Mouse (Mus musculus) midbrain, postnatal 0 days (tissue): Measurements from ENCODE around the gene C3. TPM values are rescaled to one million over a fixed set of nuclear protein-coding genes. Genes with fewer than 3 reads are reported as not detected.

Experiments used
- ATAC-seq: fragments of 200-750 bp; cut with Nextera tagmentation; 2 replicates; pipeline ENCODE4 v1.8.0; 2017; ENCODE audit warnings: moderate number of reproducible peaks, mild to moderate bottlenecking, moderate TSS enrichment, moderate library complexity; ENCODE audit not compliant: low FRiP score
- DNase-seq: peaks from one replicate; pipeline ENCODE4 v3.0.0-alpha.2; 2015; ENCODE audit warnings: low spot score
- H3K27ac ChIP-seq: fragments of 300-500 bp; sonication (generic); 2 replicates; pipeline ENCODE4 v1.5.1; 2014; ENCODE audit warnings: low read depth, mild to moderate bottlenecking, low read length, mixed read lengths
- H3K27me3 ChIP-seq: fragments of 300-500 bp; sonication (generic); 2 replicates; pipeline ENCODE4 v1.6.1; 2014; ENCODE audit warnings: low read length, control low read depth, mixed read lengths; ENCODE audit not compliant: insufficient read depth
- H3K36me3 ChIP-seq: fragments of 300-500 bp; sonication (generic); 2 replicates; pipeline ENCODE4 v1.6.1; 2014; ENCODE audit warnings: low read length, control low read depth, mixed read lengths; ENCODE audit not compliant: insufficient read depth
- H3K4me1 ChIP-seq: fragments of 300-500 bp; sonication (generic); 2 replicates; pipeline ENCODE4 v1.6.1; 2014; ENCODE audit warnings: mild to moderate bottlenecking, control low read depth, antibody characterized with exemption, low read length, mixed read lengths; ENCODE audit not compliant: insufficient read depth
- H3K4me2 ChIP-seq: fragments of 300-500 bp; sonication (generic); 2 replicates; pipeline ENCODE4 v1.6.1; 2014; ENCODE audit warnings: low read depth, mild to moderate bottlenecking, low read length, mixed read lengths; ENCODE audit not compliant: poor library complexity, severe bottlenecking
- H3K4me3 ChIP-seq: fragments of 300-500 bp; sonication (generic); 2 replicates; pipeline ENCODE4 v1.5.1; 2014; ENCODE audit warnings: low read depth, mild to moderate bottlenecking, low read length, moderate library complexity
- H3K9ac ChIP-seq: fragments of 300-500 bp; sonication (generic); replicated peaks from 2 replicates; pipeline ENCODE4 v1.6.1; 2014; ENCODE audit warnings: mild to moderate bottlenecking, low read length, moderate library complexity, mixed read lengths; ENCODE audit not compliant: poor library complexity, severe bottlenecking
- H3K9me3 ChIP-seq: fragments of 300-500 bp; sonication (generic); 2 replicates; pipeline ENCODE4 v1.6.1; 2016; ENCODE audit warnings: low read length, control low read depth
- CTCF ChIP-seq: IDR thresholded peaks from 2 replicates; pipeline ENCODE4 v1.5.1; 2016; ENCODE audit warnings: antibody characterized with exemption, mild to moderate bottlenecking
- WGBS: fragments of 180-500 bp; shearing (Covaris S2); extraction: QIAGEN DNeasy Blood & Tissue Kit; methylation state at CpG from one replicate; pipeline ENCODE4 v1.1.7; 2014; 5-methylcytosine and 5-hydroxymethylcytosine counted together
- polyA plus RNA-seq: library from polyadenylated mRNA; unstranded; fragments of >200 nt; fragmentation: Nextera tagmentation; extraction: Ambion mirVana; gene quantifications from 2 replicates; pipeline ENCODE4 v1.2.1, GENCODE M21; 2015
- total RNA-seq: library from RNA; depleted of rRNA; stranded (reverse); fragments of >200 nt; gene quantifications from 2 replicates; pipeline ENCODE4 v1.2.3, GENCODE M21; 2014

The C3 gene
- total and polyA plus RNA-seq, 2 experiments from 2014 or later: 0.49 to 1.7 TPM

- peak; percentile 29; the same call in 1 of the 2 replicates for TF ChIP-seq CTCF
- Histone ChIP-seq H3K27ac (peak within 1 kb of the TSS; percentile 63), H3K27me3 (peaks cover 8% of the 10 kb centered on the region; the same call in 1 of the 2 replicates), H3K36me3 (no peaks in the 10 kb centered on the region), H3K4me2 (peak within 1 kb of the TSS; percentile 98), H3K9ac (peak within 1 kb of the TSS; percentile 48), H3K4me1 (peaks cover 14% of the 10 kb centered on the region; the same call in 1 of the 2 replicates), H3K4me3 (peak within 1 kb of the TSS; percentile 47), H3K9me3 (no peaks in the 10 kb centered on the region)
- ATAC-seq (no peak), DNase-seq (peak; percentile 80)
- under 1% methylated on average over 47 of the region's 52 CpGs for WGBS
Measured at GRCm38 (mm10) chr17:57249186-57250181, 21.5 kb upstream of the C3 start, which contains the start of gene Trip10. TSS of gene Trip10 (plus strand) at chr17:57249455.

GRCm38 (mm10) chr17:57248771-57249170, 20.8 kb upstream of the C3 start:
- Histone ChIP-seq H3K4me2 (peak overlapping the region; percentile 98), H3K4me1 (peaks cover 14% of the 10 kb centered on the region; the same call in 1 of the 2 replicates), H3K27ac (peak overlapping the region; percentile 63), H3K9me3 (no peaks in the 10 kb centered on the region), H3K36me3 (no peaks in the 10 kb centered on the region), H3K9ac (0 out of 2 replicates have a peak overlapping the region, but pooled peaks have one; percentile 33), H3K27me3 (peaks cover 8% of the 10 kb centered on the region; the same call in 1 of the 2 replicates), H3K4me3 (peak overlapping the region; percentile 47)
- WGBS: 7% methylated on average over 13 of the region's 13 CpGs
- DNase-seq (no peak), ATAC-seq (no peak)
- TF ChIP-seq CTCF: no peak

GRCm38 (mm10) chr17:57248201-57248699, 20.3 kb upstream of the C3 start, which contains the start of gene Gpr108:
TSS of gene Gpr108 (minus strand) at chr17:57248446.
- peak within 1 kb of the TSS; percentile 98 for H3K4me2 ChIP-seq
- WGBS: under 1% methylated on average over 12 of the region's 12 CpGs
- H3K36me3 ChIP-seq: no peaks in the 10 kb centered on the region
- TF ChIP-seq CTCF: peak; percentile 88
- H3K4me3 ChIP-seq: peak within 1 kb of the TSS; percentile 57
- H3K4me1 ChIP-seq: peaks cover 14% of the 10 kb centered on the region; the same call in 1 of the 2 replicates
- H3K27me3 ChIP-seq: peaks cover 8% of the 10 kb centered on the region; the same call in 1 of the 2 replicates
- H3K9me3 ChIP-seq: no peaks in the 10 kb centered on the region
- peak within 1 kb of the TSS; percentile 73 for H3K9ac ChIP-seq
- peak within 1 kb of the TSS; percentile 93 for H3K27ac ChIP-seq
- ATAC-seq (peak; percentile 75), DNase-seq (peak; percentile 94)

GRCm38 (mm10) chr17:57247393-57248200, 19.7 kb upstream of the C3 start:
- DNase-seq: peak; percentile 100

More at GRCm38 (mm10) chr17:57247393-57248200, 19.7 kb upstream of the C3 start:
- Histone ChIP-seq H3K9me3 (no peaks in the 10 kb centered on the region), H3K36me3 (peaks cover 2% of the 10 kb centered on the region; the same call in 1 of the 2 replicates), H3K4me3 (peak overlapping the region; percentile 57), H3K27me3 (peaks cover 8% of the 10 kb centered on the region; the same call in 1 of the 2 replicates), H3K4me2 (peak overlapping the region; percentile 98), H3K27ac (peak overlapping the region; percentile 93), H3K4me1 (peaks cover 14% of the 10 kb centered on the region; the same call in 1 of the 2 replicates), H3K9ac (peak overlapping the region; percentile 73)
- TF ChIP-seq CTCF: peak; percentile 35; the same call in 1 of the 2 replicates
- WGBS: under 1% methylated on average over 46 of the region's 46 CpGs
- ATAC-seq: peak; percentile 95
